Mouse (Mus musculus) heart, embryonic 15.5 days (tissue): Measurements from ENCODE around the gene Prf1. TPM values are rescaled to one million over a fixed set of nuclear protein-coding genes. Genes with fewer than 3 reads are reported as not detected.

Experiments used
- ATAC-seq: fragments of 200-750 bp; cut with Nextera tagmentation; replicated peaks from 2 replicates; pipeline ENCODE4 v1.8.0; 2017; ENCODE audit warnings: low read depth, moderate TSS enrichment; ENCODE audit not compliant: insufficient number of reproducible peaks, insufficient read depth, low FRiP score
- H3K27ac ChIP-seq: fragments of 300-500 bp; sonication (generic); 2 replicates; pipeline ENCODE4 v1.5.1; 2015; ENCODE audit warnings: mild to moderate bottlenecking, inconsistent platforms
- H3K27me3 ChIP-seq: fragments of 300-500 bp; sonication (generic); 2 replicates; pipeline ENCODE4 v1.6.1; 2015; ENCODE audit warnings: inconsistent platforms
- H3K36me3 ChIP-seq: fragments of 300-500 bp; sonication (generic); 2 replicates; pipeline ENCODE4 v1.6.1; 2015; ENCODE audit warnings: mild to moderate bottlenecking, inconsistent platforms
- H3K4me1 ChIP-seq: fragments of 300-500 bp; sonication (generic); replicated peaks from 2 replicates; pipeline ENCODE4 v1.6.1; 2015; ENCODE audit warnings: inconsistent platforms
- H3K4me2 ChIP-seq: fragments of 300-500 bp; sonication (generic); 2 replicates; pipeline ENCODE4 v1.6.1; 2015; ENCODE audit warnings: inconsistent platforms, mild to moderate bottlenecking, moderate library complexity
- H3K4me3 ChIP-seq: fragments of 300-500 bp; sonication (generic); 2 replicates; pipeline ENCODE4 v1.5.1; 2015; ENCODE audit warnings: mild to moderate bottlenecking, inconsistent platforms
- H3K9ac ChIP-seq: fragments of 300-500 bp; sonication (generic); 2 replicates; pipeline ENCODE4 v1.6.1; 2015; ENCODE audit warnings: mild to moderate bottlenecking, inconsistent platforms
- H3K9me3 ChIP-seq: fragments of 300-500 bp; sonication (generic); replicated peaks from 2 replicates; pipeline ENCODE4 v1.6.1; 2016; ENCODE audit warnings: inconsistent platforms
- WGBS: fragments of 180-500 bp; shearing (Covaris S2); methylation state at CpG from one replicate; pipeline ENCODE4 v1.1.7; 2015; ENCODE audit warnings: mixed read lengths; 5-methylcytosine and 5-hydroxymethylcytosine counted together
- polyA plus RNA-seq: library from polyadenylated mRNA; unstranded; fragments of >200 nt; fragmentation: Nextera tagmentation; extraction: Ambion mirVana; gene quantifications from 2 replicates; pipeline ENCODE4 v1.2.1, GENCODE M21; 2015

Gene Prf1
- polyA plus RNA-seq = 0.09 TPM in 1 of 2 replicates, not detected in the other

DNA sequence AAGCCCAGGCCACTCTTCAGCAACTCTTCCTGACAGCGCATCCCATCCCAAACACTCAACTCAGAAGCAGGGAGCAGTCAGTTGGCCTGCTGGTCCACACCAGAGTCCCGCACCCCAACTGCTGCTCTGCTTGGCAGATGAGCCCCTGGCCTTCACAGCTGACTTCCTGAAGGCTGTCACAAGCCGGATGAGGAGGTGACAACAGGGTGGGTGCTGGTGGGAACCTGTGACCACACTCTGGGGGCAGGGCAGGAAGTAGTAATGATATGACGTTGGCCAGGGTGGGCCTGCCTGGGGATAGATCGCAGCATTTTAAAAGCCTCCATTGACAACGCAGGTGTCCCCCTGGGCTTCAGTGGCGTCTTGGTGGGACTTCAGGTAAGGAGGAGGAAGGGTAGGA, at the start of gene Prf1:
Prf1 (plus strand) TSS at position 357 of the 400 bp plus-strand sequence.
- ATAC-seq = no peak
- Histone ChIP-seq H3K36me3 (no peaks in the 10 kb centered on the region), H3K9ac (no peak within 1 kb of the TSS)

GRCm38 (mm10) chr10:61248596-61249114, 49.0 kb upstream of the Prf1 start:
- Histone ChIP-seq H3K9ac (no peak overlapping the region), H3K36me3 (no peaks in the 10 kb centered on the region), H3K27ac (no peak overlapping the region), H3K4me1 (no peaks in the 10 kb centered on the region), H3K4me3 (no peak overlapping the region), H3K9me3 (no peaks in the 10 kb centered on the region), H3K27me3 (no peaks in the 10 kb centered on the region), H3K4me2 (no peak overlapping the region)
- no peak for ATAC-seq
- 59% methylated on average over 13 of the region's 13 CpGs for WGBS

More for the DNA sequence above, at the start of gene Prf1:
- Histone ChIP-seq H3K4me3 (no peak within 1 kb of the TSS), H3K27ac (no peak within 1 kb of the TSS), H3K27me3 (no peaks in the 10 kb centered on the region), H3K4me1 (peaks cover 12% of the 10 kb centered on the region), H3K4me2 (no peak within 1 kb of the TSS), H3K9me3 (no peaks in the 10 kb centered on the region)
- 54% methylated on average over 7 of the region's 7 CpGs for WGBS

DNA sequence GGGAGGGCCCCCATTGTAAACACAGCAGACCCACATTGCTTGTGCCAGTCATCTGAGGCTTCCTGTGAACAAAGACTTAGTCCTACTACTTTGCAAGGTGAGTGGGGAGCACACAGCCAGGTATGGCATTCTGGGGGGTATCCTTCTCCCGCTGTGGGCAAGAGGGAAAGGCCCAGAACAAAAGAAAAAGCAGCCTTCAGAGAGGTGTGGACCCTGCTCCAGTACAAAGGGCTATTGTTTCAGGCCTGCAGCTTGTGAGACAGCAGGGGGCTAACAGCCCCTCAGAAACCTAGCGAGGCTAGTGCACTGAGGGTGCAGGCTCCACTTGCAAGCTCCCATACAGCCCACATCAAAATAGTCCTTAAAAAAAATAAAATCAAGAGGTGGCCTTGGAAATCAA, 47.7 kb upstream of the Prf1 start:
- no peaks in the 10 kb centered on the region for H3K4me1 ChIP-seq
- H3K36me3 ChIP-seq = no peaks in the 10 kb centered on the region
- no peaks in the 10 kb centered on the region for H3K27me3 ChIP-seq
- no peaks in the 10 kb centered on the region for H3K9me3 ChIP-seq
- no peak overlapping the region for H3K4me2 ChIP-seq
- no peak overlapping the region for H3K9ac ChIP-seq
- 64% methylated on average over 2 of the region's 2 CpGs for WGBS
- ATAC-seq = no peak
- H3K27ac ChIP-seq = no peak overlapping the region
- no peak overlapping the region for H3K4me3 ChIP-seq

GRCm38 (mm10) chr10:61254761-61255160, 42.9 kb upstream of the Prf1 start:
- WGBS = 73% methylated on average over 6 of the region's 6 CpGs
- no peaks in the 10 kb centered on the region for H3K27me3 ChIP-seq
- no peaks in the 10 kb centered on the region for H3K9me3 ChIP-seq
- H3K36me3 ChIP-seq = no peaks in the 10 kb centered on the region
- no peak overlapping the region for H3K27ac ChIP-seq
- H3K4me3 ChIP-seq = no peak overlapping the region
- H3K4me2 ChIP-seq = no peak overlapping the region
- H3K4me1 ChIP-seq = no peaks in the 10 kb centered on the region
- no peak overlapping the region for H3K9ac ChIP-seq
- no peak for ATAC-seq

GRCm38 (mm10) chr10:61255190-61255589, 42.4 kb upstream of the Prf1 start:
- Histone ChIP-seq H3K4me1 (no peaks in the 10 kb centered on the region), H3K36me3 (no peaks in the 10 kb centered on the region), H3K27me3 (no peaks in the 10 kb centered on the region), H3K9ac (no peak overlapping the region), H3K4me3 (no peak overlapping the region), H3K4me2 (no peak overlapping the region), H3K9me3 (no peaks in the 10 kb centered on the region), H3K27ac (no peak overlapping the region)
- WGBS = 76% methylated on average over 8 of the region's 8 CpGs
- no peak for ATAC-seq

GRCm38 (mm10) chr10:61256665-61257064, 41.0 kb upstream of the Prf1 start:
- no peak for ATAC-seq
- WGBS = 82% methylated on average over 9 of the region's 9 CpGs
- H3K9ac ChIP-seq = no peak overlapping the region
- H3K4me1 ChIP-seq = 0 out of 2 replicates have a peak, but pooled peaks cover 3% of the 10 kb centered on the region
- no peaks in the 10 kb centered on the region for H3K27me3 ChIP-seq
- H3K9me3 ChIP-seq = no peaks in the 10 kb centered on the region
- H3K36me3 ChIP-seq = no peaks in the 10 kb centered on the region
- no peak overlapping the region for H3K27ac ChIP-seq
- no peak overlapping the region for H3K4me2 ChIP-seq
- no peak overlapping the region for H3K4me3 ChIP-seq

- Histone ChIP-seq H3K27ac (no peak overlapping the region), H3K4me2 (no peak overlapping the region), H3K27me3 (no peaks in the 10 kb centered on the region), H3K36me3 (no peaks in the 10 kb centered on the region), H3K9ac (no peak overlapping the region), H3K4me3 (no peak overlapping the region), H3K9me3 (no peaks in the 10 kb centered on the region), H3K4me1 (0 out of 2 replicates have a peak, but pooled peaks cover 5% of the 10 kb centered on the region)
- WGBS = 67% methylated on average over 1 of the region's 1 CpGs
- no peak for ATAC-seq
Observed at GRCm38 (mm10) chr10:61258131-61258530, 39.5 kb upstream of the Prf1 start.

GRCm38 (mm10) chr10:61261229-61262156, 36.1 kb upstream of the Prf1 start:
- no peaks in the 10 kb centered on the region for H3K27me3 ChIP-seq
- no peak overlapping the region for H3K9ac ChIP-seq
- no peak for ATAC-seq
- no peak overlapping the region for H3K27ac ChIP-seq
- no peaks in the 10 kb centered on the region for H3K36me3 ChIP-seq
- H3K4me3 ChIP-seq = no peak overlapping the region
- 47% methylated on average over 13 of the region's 13 CpGs for WGBS
- 0 out of 2 replicates have a peak, but pooled peaks cover 5% of the 10 kb centered on the region for H3K4me1 ChIP-seq
- no peaks in the 10 kb centered on the region for H3K9me3 ChIP-seq
- H3K4me2 ChIP-seq = no peak overlapping the region

GRCm38 (mm10) chr10:61263606-61264005, 34.0 kb upstream of the Prf1 start:
- Histone ChIP-seq H3K9me3 (no peaks in the 10 kb centered on the region), H3K4me3 (no peak overlapping the region), H3K4me2 (no peak overlapping the region), H3K9ac (no peak overlapping the region), H3K36me3 (no peaks in the 10 kb centered on the region), H3K27ac (no peak overlapping the region), H3K27me3 (no peaks in the 10 kb centered on the region), H3K4me1 (0 out of 2 replicates have a peak, but pooled peaks cover 5% of the 10 kb centered on the region)
- WGBS = 79% methylated on average over 8 of the region's 8 CpGs
- no peak for ATAC-seq

DNA sequence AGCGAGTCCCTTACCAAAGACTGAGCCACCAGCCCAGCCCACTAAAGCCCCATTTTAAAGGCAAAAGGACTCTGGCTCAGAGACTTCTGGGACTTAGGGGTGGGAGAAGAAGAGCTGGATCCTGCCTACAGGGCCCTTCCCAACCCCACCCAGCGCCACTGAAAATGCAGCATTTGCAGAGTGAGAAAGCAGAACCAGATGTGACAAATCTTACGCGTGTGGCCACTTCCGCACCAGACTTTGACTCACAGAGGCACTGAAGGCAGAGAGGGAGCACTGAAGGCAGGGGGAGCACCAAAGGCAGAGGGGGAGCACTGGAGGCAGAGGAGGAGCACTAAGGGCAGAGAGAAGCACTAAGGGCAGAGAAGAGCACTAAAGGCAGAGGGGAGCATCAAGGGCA, 30.3 kb upstream of the Prf1 start:
- H3K9me3 ChIP-seq = no peaks in the 10 kb centered on the region
- H3K4me1 ChIP-seq = peaks cover 7% of the 10 kb centered on the region
- no peak overlapping the region for H3K27ac ChIP-seq
- H3K36me3 ChIP-seq = no peaks in the 10 kb centered on the region
- no peak for ATAC-seq
- H3K4me3 ChIP-seq = no peak overlapping the region
- no peak overlapping the region for H3K4me2 ChIP-seq
- no peaks in the 10 kb centered on the region for H3K27me3 ChIP-seq
- no peak overlapping the region for H3K9ac ChIP-seq
- WGBS = 89% methylated on average over 5 of the region's 5 CpGs

DNA sequence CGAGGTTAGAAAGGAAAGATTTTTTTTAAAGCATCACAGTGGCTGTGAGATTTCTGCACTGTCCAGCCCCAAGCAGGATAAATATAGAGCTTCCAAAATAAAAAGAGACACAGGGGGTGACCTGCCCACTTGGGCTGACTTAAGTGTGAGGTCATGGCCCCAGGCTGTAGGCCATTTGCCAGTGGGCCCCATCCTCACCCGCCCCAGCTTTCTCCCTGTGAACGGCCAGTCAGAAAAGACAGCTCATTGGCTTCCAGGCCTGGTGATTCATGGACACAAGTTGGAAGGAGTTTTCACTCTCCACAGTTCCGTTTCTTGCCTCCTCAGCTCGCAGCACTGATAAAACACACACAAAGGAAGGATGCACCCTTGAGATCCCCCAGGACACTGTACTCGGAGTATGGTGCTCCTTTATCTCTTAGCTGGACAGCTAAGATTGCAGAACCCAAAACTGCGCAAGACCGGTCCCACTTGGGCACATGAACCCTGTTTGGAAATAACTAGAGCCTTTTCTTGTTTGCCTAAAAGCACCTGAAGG, 25.5 kb upstream of the Prf1 start:
- H3K9me3 ChIP-seq = no peaks in the 10 kb centered on the region
- H3K4me3 ChIP-seq = peak overlapping the region; percentile 60
- H3K4me1 ChIP-seq = peaks cover 30% of the 10 kb centered on the region
- peak overlapping the region; percentile 5; the same call in 1 of the 2 replicates for H3K27ac ChIP-seq
- H3K9ac ChIP-seq = 0 out of 2 replicates have a peak overlapping the region, but pooled peaks have one; percentile 72
- peak overlapping the region; percentile 97 for H3K4me2 ChIP-seq
- 38% methylated on average over 8 of the region's 8 CpGs for WGBS
- 0 out of 2 replicates have a peak, but pooled peaks cover 4% of the 10 kb centered on the region for H3K27me3 ChIP-seq
- no peak for ATAC-seq
- H3K36me3 ChIP-seq = no peaks in the 10 kb centered on the region
